Mouse (Mus musculus) 3T3-L1 (cell line): Measurements from ENCODE around the gene Rnf186.
A peak's percentile ranks its signal among the peaks of the same experiment; 100 is the strongest.
"Not testable (repeated sequence)": the region's sequence is repeated elsewhere in the genome, so short reads cannot be mapped to it uniquely, and the experiment has no call there.

ENCODE experiments used
- DNase-seq: peaks from one replicate; pipeline ENCODE4 v3.0.0-alpha.2; 2015; ENCODE audit warnings: low read depth, low spot score

Rnf186 gene

GRCm38 (mm10) chr4:138972139-138972826, 5.4 kb downstream of the Rnf186 start:
- peak; percentile 97 for DNase-seq

GRCm38 (mm10) chr4:138972827-138973718, 6.2 kb downstream of the Rnf186 start, which contains the start of gene Tmco4:
Gene Tmco4 (plus strand): TSS chr4:138972888.
- peak; percentile 88 for DNase-seq

GRCm38 (mm10) chr4:138973719-138974115, 6.8 kb downstream of the Rnf186 start:
- no peak for DNase-seq

- DNase-seq, result not testable (repeated sequence)
Measured at GRCm38 (mm10) chr4:138974540-138974939, 7.6 kb downstream of the Rnf186 start.

GRCm38 (mm10) chr4:138975194-138975593, 8.3 kb downstream of the Rnf186 start:
- DNase-seq, result peak; percentile 17

GRCm38 (mm10) chr4:138976046-138976445, 9.1 kb downstream of the Rnf186 start:
- DNase-seq, result peak; percentile 42

- no peak for DNase-seq
Measured at GRCm38 (mm10) chr4:138980021-138980420, 13.1 kb downstream of the Rnf186 start.

- no peak for DNase-seq
Measured at GRCm38 (mm10) chr4:138980771-138981420, 14.0 kb downstream of the Rnf186 start.

GRCm38 (mm10) chr4:138983422-138983821, 16.5 kb downstream of the Rnf186 start:
- DNase-seq, result no peak

- no peak for DNase-seq
Measured at GRCm38 (mm10) chr4:138984744-138985143, 17.8 kb downstream of the Rnf186 start.

- no peak for DNase-seq
Measured at GRCm38 (mm10) chr4:138986280-138986679, 19.4 kb downstream of the Rnf186 start.

- DNase-seq, result no peak
Measured at GRCm38 (mm10) chr4:138994389-138994788, 27.5 kb downstream of the Rnf186 start.

GRCm38 (mm10) chr4:138996410-138996809, 29.5 kb downstream of the Rnf186 start:
- peak; percentile 20 for DNase-seq

GRCm38 (mm10) chr4:138997121-138997520, 30.2 kb downstream of the Rnf186 start:
- no peak for DNase-seq

GRCm38 (mm10) chr4:138998611-138999010, 31.7 kb downstream of the Rnf186 start:
- no peak for DNase-seq

GRCm38 (mm10) chr4:139001026-139001425, 34.1 kb downstream of the Rnf186 start:
- no peak for DNase-seq

GRCm38 (mm10) chr4:139001433-139001832, 34.5 kb downstream of the Rnf186 start:
- no peak for DNase-seq

- DNase-seq, result no peak
Measured at GRCm38 (mm10) chr4:139004067-139004466, 37.2 kb downstream of the Rnf186 start.

GRCm38 (mm10) chr4:139005214-139005613, 38.3 kb downstream of the Rnf186 start:
- DNase-seq, result no peak

- no peak for DNase-seq
Measured at GRCm38 (mm10) chr4:139007353-139007752, 40.4 kb downstream of the Rnf186 start.

- no peak for DNase-seq
Measured at GRCm38 (mm10) chr4:139007981-139008536, 41.1 kb downstream of the Rnf186 start.

- no peak for DNase-seq
Measured at GRCm38 (mm10) chr4:139011201-139011702, 44.3 kb downstream of the Rnf186 start.
